Mouse (Mus musculus) ES-E14 (cell line): Measurements from ENCODE around the gene Cers2.

Experiments
- CHD2 ChIP-seq: IDR thresholded peaks from 2 replicates; pipeline ENCODE4 v1.6.1; 2014; ENCODE audit warnings: mild to moderate bottlenecking, low read depth, low read length, inconsistent platforms
- HCFC1 ChIP-seq: IDR thresholded peaks from 2 replicates; pipeline ENCODE4 v1.6.1; 2012; ENCODE audit warnings: low read length, inconsistent platforms, borderline replicate concordance; ENCODE audit not compliant: insufficient read depth
- MAFK ChIP-seq: IDR thresholded peaks from 2 replicates; pipeline ENCODE4 v1.6.1; 2014; ENCODE audit warnings: mild to moderate bottlenecking, low read depth, low read length, inconsistent platforms; ENCODE audit not compliant: insufficient read depth
- ZC3H11A ChIP-seq: IDR thresholded peaks from 2 replicates; pipeline ENCODE4 v1.6.1; 2012; ENCODE audit warnings: low read depth, mild to moderate bottlenecking, inconsistent platforms, low read length, borderline replicate concordance
- ZNF384 ChIP-seq: IDR thresholded peaks from 2 replicates; pipeline ENCODE4 v1.6.1; 2012; ENCODE audit warnings: low read depth, low read length, inconsistent platforms

DNA sequence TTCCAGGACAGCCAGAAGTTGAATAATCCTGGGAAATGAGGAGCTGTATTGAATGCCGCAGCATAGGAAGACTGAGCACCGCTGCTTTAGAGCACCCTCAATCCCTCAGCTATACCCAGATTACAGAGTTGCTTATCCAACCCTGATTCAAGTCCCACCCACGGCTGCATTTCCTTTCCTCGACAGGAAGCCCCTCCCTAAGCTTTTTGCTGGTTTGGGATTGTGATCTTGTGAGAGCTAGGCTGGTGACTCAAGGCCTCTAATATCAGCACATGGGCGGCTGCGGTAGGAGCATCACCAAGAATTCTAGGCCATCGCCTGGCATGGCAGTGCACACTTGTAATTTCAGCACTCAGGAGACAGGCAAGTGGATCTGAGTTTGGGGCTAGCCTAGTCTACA is 28.1 kb upstream of the Cers2 start:
- TF ChIP-seq MAFK, result no peak
- TF ChIP-seq ZNF384, result no peak
- no peak for TF ChIP-seq HCFC1
- no peak for TF ChIP-seq CHD2
- TF ChIP-seq ZC3H11A, result no peak
